Mouse (Mus musculus): ENCODE data around the gene Camsap1. TPM values are rescaled to one million over a fixed set of nuclear protein-coding genes. Genes with fewer than 3 reads are reported as not detected.

Gene Camsap1
- total RNA-seq, 2 experiments from 2014 or later, result 148 to 162 TPM

DNA sequence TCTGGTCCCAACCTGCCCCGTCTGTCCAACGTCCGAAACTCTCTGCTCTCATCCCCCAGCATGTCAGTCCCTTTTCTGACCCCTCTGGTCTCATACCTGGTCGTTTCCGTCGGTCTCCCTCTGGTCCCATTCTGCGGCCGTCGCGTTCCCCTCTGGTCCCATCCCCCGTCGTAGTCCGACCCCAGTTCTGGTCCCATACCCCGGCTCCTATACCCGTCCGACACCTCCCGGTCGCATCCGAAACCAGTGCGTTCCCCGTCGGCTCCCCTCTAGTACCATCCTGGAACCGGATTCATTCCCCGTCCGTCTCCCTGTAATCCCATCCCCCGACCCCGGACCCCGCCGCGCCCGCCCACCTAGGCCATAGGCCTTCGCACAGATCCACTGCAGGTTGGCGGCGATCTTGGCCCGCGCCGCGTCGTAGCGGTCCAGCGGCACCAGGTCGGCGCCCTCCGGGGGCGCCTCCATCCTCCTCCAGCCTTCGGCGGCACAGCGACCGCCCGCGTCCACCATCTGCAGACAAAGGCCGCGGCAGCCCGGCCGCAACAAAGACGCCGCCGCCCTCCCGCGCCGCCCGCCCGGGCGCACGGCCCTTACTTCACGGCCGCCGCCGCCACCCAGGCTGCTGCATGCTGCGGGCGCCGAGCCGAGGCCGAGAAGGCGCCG is 523 bp downstream of the Camsap1 start:
- peak; percentile 24 to 26 for DNase-seq (ENCODE audit: low spot score in 2 of 2)
- intact Hi-C loops (cut with DNase I), result loop anchor here (1.0 to 5.0 kb wide), 3 partner anchors 38 to 275 kb away; partner anchors contain the start of genes Bmyc, Kcnt1 and Ubac1

DNA sequence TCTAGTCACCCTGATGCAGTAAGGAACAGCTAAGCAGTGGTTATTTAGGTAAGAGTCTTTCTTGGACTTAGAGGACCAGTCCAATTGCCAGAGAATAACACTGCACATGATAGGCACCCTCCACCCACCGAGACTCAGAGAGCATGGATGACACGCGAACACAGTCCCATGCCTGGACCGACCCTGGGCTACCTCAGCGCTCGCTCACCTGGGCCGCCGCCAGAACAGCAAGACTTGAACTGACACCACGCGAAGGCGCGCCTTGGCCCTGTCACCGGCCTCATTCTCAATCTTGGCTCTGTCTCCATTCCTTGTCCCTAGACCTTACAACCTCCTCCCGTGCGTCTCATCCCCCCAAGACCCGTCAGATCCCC is 1.0 kb downstream of the Camsap1 start:
- DNase-seq (ENCODE audit: low spot score in 2 of 2), result peak in 1 of 2 experiments; percentile 24
- intact Hi-C loops (cut with DNase I), result loop anchor here (2.0 to 5.0 kb wide), 2 partner anchors 39 to 275 kb away; partner anchors contain the start of genes Bmyc and Ubac1

DNA sequence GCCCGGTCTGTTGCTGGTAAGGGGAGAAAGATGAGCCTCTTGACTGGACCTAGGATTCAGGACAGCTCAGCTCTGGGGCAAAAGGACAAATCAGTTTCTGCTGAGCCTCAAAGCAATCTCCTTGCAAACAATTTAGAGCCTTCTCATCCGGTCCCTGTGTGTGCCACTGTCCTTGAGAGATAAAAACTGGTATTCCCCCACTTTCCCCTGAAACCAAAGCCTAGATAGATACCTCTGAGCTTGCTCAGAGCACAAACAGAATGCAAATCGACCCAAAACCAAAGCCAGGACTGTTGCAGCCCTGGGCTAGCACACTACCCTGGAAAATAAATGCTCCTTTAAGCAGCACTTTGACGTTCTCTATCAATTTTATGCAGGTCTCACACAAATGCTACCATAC is 4.1 kb downstream of the Camsap1 start:
- no peak for DNase-seq (ENCODE audit: low spot score in 2 of 2)
- intact Hi-C loops (cut with DNase I), result no loop called here

DNA sequence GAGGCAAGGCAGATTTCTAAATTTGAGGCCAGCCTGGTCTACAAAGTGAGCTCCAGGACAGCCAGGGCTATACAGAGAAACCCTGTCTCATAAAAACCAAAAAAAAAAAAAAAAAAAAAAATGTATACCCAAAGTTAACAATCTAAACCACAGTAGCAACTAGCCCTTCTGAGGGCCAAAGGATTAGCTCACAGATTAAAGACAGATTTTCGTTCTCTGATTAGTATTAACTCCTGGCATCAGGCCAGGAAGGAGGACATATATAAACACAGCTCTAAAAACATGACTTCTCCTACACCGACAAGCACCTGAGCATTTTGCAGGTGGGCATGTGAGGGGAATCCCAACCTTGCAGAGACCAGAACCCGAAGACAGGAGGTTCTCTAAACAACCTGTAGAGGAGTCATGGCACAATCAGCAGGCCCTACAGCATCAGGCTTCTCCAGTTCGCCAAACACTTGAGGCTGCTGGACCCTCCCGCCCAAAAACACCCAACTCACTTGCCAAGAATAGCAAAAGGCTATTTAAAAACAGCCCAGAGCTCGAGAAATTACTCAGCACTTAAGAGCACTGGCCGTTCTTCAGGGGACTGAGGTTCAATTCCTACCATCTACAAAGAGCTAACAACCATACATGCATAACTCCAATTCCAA is 5.4 kb downstream of the Camsap1 start:
- DNase-seq (ENCODE audit: low spot score in 2 of 2), result no peak
- intact Hi-C loops (cut with DNase I), result no loop called here

- DNase-seq (ENCODE audit: low spot score in 2 of 2), result no peak
- intact Hi-C loops (cut with DNase I), result no loop called here
Measured at GRCm38 (mm10) chr2:25975141-25975770, 7.8 kb downstream of the Camsap1 start.

GRCm38 (mm10) chr2:25970426-25970825 is 12.7 kb downstream of the Camsap1 start:
- DNase-seq (ENCODE audit: low spot score in 2 of 2), result peak in 1 of 2 experiments; percentile 51
- intact Hi-C loops (cut with DNase I), result no loop called here

- intact Hi-C loops (cut with DNase I), result no loop called here
- no peak for DNase-seq (ENCODE audit: low spot score in 2 of 2)
Measured at GRCm38 (mm10) chr2:25969319-25969718, 13.8 kb downstream of the Camsap1 start.

DNA sequence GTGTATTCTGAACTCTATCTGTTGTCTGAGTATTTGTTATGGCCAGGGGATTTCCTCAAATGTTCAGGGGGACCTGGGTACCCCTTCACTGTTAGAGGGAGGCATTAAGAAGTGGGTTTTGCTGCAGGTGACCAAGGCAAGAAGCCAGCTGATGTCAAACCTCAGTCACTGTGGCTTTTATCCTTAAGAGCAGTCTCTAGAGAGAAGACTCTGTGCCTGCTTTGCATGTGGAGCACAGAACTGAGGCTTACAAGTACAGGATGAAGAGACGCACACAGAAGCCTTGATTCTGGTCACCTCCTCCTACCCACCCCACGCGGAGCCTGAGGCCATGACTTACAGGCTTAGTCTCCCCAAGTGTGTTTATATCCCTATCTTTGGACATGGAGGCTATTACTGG is 33.8 kb downstream of the Camsap1 start:
- intact Hi-C loops (cut with DNase I), result no loop called here
- no peak for DNase-seq (ENCODE audit: low spot score in 2 of 2)

DNA sequence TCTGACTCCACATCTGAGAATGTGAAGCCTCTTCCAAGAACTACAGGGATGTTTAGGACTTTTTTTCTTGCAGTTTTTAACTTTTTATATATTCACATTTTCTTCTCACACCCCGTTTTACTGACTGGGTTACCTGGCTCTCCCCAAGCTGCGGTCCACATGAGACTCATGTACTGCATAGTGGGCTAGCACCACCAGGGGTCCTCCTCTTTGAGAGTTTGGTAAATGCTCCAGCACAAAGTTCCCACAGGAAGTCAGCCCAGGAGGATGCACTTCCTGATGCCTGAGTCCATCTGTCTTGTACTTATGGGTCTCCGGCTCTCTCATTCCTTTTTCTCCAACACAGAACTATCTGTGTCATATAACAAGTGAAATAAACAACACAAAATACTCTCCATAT is 35.1 kb downstream of the Camsap1 start:
- intact Hi-C loops (cut with DNase I), result no loop called here
- DNase-seq (ENCODE audit: low spot score in 2 of 2), result no peak

- intact Hi-C loops (cut with DNase I), result no loop called here
- DNase-seq (ENCODE audit: low spot score in 2 of 2), result peak in 1 of 2 experiments; percentile 36
Measured at GRCm38 (mm10) chr2:25943822-25944221, 39.3 kb downstream of the Camsap1 start.

DNA sequence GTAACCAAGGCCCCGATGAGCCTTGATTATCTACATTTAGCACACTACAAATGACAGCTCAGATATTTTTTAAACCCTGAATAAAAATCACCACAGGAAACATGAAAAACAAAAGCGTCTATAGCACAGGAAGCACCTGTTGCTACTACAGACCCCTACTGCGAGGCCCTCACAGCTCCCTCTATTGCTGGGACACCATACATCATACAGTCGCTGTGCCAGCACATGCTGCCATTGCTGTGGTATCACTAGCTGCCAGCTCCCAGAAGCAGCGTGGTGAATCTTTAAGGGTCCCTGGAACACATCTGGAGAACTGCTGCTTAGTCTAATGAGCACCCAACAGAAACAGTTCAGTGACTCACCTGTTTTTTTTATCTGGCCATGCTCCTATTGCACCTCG is 42.6 kb downstream of the Camsap1 start:
- no peak for DNase-seq (ENCODE audit: low spot score in 2 of 2)
- intact Hi-C loops (cut with DNase I), result no loop called here

DNA sequence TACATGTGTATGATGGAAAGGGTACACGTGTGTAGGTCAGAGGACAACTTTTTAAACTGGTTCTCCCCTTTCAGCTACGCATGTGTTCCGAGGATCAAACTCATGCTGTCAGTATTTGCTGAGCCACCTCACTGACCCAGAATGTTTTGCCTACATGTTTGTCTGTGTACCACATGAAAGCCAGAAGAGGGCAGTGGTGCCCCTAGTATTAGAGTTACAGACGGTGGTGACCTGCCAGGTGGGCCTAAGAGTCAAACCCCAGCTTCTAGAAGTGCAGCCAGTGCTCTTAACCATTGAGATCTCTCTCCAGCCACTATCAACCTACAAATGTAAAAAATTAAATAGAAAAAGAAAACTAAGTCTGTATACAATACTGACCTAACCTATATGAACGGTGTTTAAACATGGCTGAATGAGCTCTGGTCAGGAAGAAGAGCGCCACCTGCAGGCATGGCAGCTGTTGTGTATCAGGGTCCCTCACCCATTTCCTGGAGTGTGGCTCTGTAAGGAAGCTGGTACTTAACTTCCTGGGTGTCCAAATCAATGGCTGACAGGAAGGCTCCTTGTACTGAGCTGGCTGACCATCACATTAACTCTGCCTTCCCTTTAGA is 51.7 kb downstream of the Camsap1 start:
- intact Hi-C loops (cut with DNase I), result no loop called here
- DNase-seq (ENCODE audit: low spot score in 2 of 2), result peak in 1 of 2 experiments; percentile 36

DNA sequence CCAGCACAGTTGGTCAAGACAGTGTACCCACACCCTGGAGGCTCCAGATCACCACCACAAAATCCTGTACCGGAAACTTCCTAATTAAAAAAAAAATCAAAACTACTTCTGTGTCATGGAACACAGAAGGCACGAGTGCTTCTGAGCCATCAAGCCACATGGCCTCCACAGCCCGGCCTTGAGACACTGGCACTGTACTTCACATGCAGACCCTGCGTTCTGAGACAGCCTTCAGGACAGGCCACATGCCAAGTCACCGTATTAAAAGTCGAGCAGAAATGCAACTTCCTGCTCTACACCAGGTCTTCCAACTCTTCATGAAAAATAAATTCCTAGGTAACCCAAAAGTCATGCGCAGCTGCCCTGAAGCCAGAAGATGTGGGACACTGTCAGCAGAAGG is 55.3 kb downstream of the Camsap1 start:
- DNase-seq (ENCODE audit: low spot score in 2 of 2), result no peak
- intact Hi-C loops (cut with DNase I), result no loop called here

- no peak for DNase-seq (ENCODE audit: low spot score in 2 of 2)
- intact Hi-C loops (cut with DNase I), result no loop called here
Measured at GRCm38 (mm10) chr2:25924934-25925333, 58.1 kb downstream of the Camsap1 start.

DNA sequence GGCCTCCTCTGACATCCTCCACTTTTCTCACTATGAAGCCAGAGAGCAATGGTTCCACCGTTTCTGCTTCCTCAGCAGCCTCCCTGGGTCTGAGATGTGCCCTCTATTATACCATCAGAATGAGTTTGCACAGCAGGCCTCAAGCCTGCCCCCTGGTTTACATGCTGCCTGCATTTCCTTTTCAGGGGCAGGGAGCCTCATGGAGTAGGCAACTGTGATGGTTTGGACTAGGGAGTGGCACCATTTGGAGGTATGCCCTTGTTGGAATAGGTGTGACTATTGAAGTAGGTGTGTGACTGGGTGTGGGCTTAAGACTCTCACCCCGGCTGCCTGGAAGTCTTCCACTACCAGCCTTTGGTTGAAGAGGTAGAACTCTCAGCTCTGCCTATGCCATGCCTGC is 59.3 kb downstream of the Camsap1 start:
- intact Hi-C loops (cut with DNase I), result no loop called here
- DNase-seq (ENCODE audit: low spot score in 2 of 2), result no peak

GRCm38 (mm10) chr2:25919972-25920371 is 63.1 kb downstream of the Camsap1 start:
- peak in 1 of 2 experiments; percentile 39 for DNase-seq (ENCODE audit: low spot score in 2 of 2)
- intact Hi-C loops (cut with DNase I), result no loop called here

DNA sequence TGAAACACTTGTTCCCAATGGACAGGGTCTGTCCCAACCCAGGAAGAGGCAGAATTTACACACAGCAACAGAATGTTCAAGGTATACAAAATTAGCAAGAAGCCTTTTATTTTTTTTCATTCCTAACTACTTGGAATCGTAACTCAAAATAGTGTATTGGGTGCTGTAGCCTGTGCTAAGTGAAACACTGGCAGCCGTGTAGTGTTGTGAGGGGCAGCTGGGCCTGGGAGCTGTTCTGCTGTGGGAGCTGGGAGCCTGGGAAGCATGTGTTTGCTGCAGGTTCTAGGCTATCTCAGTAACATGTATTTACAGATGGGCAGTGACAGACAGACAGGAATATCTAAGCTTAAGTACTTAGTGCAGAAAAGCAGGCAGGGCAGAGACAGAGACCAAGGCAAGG is 64.7 kb downstream of the Camsap1 start:
- peak in 1 of 2 experiments; percentile 52 for DNase-seq (ENCODE audit: low spot score in 2 of 2)
- intact Hi-C loops (cut with DNase I), result no loop called here

GRCm38 (mm10) chr2:25914821-25915220 is 68.3 kb downstream of the Camsap1 start:
- DNase-seq (ENCODE audit: low spot score in 2 of 2), result no peak
- intact Hi-C loops (cut with DNase I), result loop anchor here (5.0 kb wide), 1 partner anchor 78 kb away; no protein-coding TSS in a partner anchor

- peak in 1 of 2 experiments; percentile 83 for DNase-seq (ENCODE audit: low spot score in 2 of 2)
- intact Hi-C loops (cut with DNase I), result loop anchor here (5.0 kb wide), 1 partner anchor 77 kb away; no protein-coding TSS in a partner anchor
Measured at GRCm38 (mm10) chr2:25914201-25914600, 68.9 kb downstream of the Camsap1 start.

- intact Hi-C loops (cut with DNase I), result loop anchor here (1.0 to 5.0 kb wide), 3 partner anchors 48 to 76 kb away; no protein-coding TSS in a partner anchor
- peak; percentile 57 to 64 for DNase-seq (ENCODE audit: low spot score in 2 of 2)
Measured at GRCm38 (mm10) chr2:25913247-25913646, 69.8 kb downstream of the Camsap1 start.
